Mouse (Mus musculus) heart, adult 2 months (tissue): ENCODE results near the gene Med8. TPM values are rescaled to one million over a fixed set of nuclear protein-coding genes. Genes with fewer than 3 reads are reported as not detected.
A peak's percentile ranks its signal among the peaks of the same experiment; 100 is the strongest.

ENCODE experiments used
- DNase-seq, 2 experiments: peaks; one replicate each; pipeline ENCODE4 v3.0.0; 2021
- H3K27ac ChIP-seq: fragments of 200-600 bp; 2 replicates; pipeline ENCODE4 v1.8.1; 2022
- H3K27me3 ChIP-seq: fragments of 200-500 bp; 2 replicates; pipeline ENCODE4 v1.6.1; 2012; ENCODE audit warnings: mild to moderate bottlenecking, low read length, inconsistent platforms, mixed read lengths; ENCODE audit not compliant: control insufficient read depth, insufficient read depth
- H3K36me3 ChIP-seq: fragments of 200-500 bp; 2 replicates; pipeline ENCODE4 v1.6.1; 2012; ENCODE audit warnings: low read length, inconsistent platforms; ENCODE audit not compliant: control insufficient read depth, insufficient read depth
- H3K4me1 ChIP-seq: fragments of 200-500 bp; 2 replicates; pipeline ENCODE4 v1.6.1; 2011; ENCODE audit warnings: low read length; ENCODE audit not compliant: control insufficient read depth, insufficient read depth
- H3K4me3 ChIP-seq: fragments of 200-600 bp; 2 replicates; pipeline ENCODE4 v1.8.1; 2022
- H3K79me2 ChIP-seq: fragments of 200-500 bp; replicated peaks from 2 replicates; pipeline ENCODE4 v1.6.1; 2012; ENCODE audit warnings: mild to moderate bottlenecking, inconsistent platforms, low read length, moderate library complexity, mixed read lengths; ENCODE audit not compliant: control insufficient read depth, insufficient read depth
- H3K9ac ChIP-seq: fragments of 200-500 bp; 2 replicates; pipeline ENCODE4 v1.6.1; 2012; ENCODE audit warnings: low read depth, mild to moderate bottlenecking, control low read depth, inconsistent platforms, low read length, mixed read lengths
- CTCF ChIP-seq: fragments of 200-600 bp; IDR thresholded peaks from 2 replicates; pipeline ENCODE4 v1.8.1; 2022; ENCODE audit warnings: antibody characterized with exemption, mild to moderate bottlenecking, moderate library complexity
- EP300 ChIP-seq: fragments of 200-500 bp; IDR thresholded peaks from 2 replicates; pipeline ENCODE4 v1.6.1; 2011; ENCODE audit warnings: low read depth, low read length, control low read depth; ENCODE audit not compliant: insufficient read depth
- POLR2A ChIP-seq: fragments of 200-500 bp; IDR thresholded peaks from 2 replicates; pipeline ENCODE4 v1.6.1; 2011; ENCODE audit warnings: mild to moderate bottlenecking, low read depth, low read length, control low read depth; ENCODE audit not compliant: insufficient read depth
- WGBS: fragments of 180-500 bp; shearing (Covaris S2); methylation state at CpG from one replicate; pipeline ENCODE4 v1.1.7; 2018; 5-methylcytosine and 5-hydroxymethylcytosine counted together
- intact Hi-C: fragments of 180-260 bp; cut with DNase I; formaldehyde crosslinking; loops from one replicate; pipeline ENCODE4 v1.15.1; 2025
- polyA plus RNA-seq: library from polyadenylated mRNA; depleted of rRNA; stranded (reverse); fragments of >200 nt; gene quantifications from 2 replicates; pipeline ENCODE4 v1.2.3, GENCODE M21; 2012
- total RNA-seq, 2 experiments: library from RNA; stranded (reverse); gene quantifications; 2 replicates each; pipeline ENCODE4 v1.2.3; 2021

The Med8 gene
- total and polyA plus RNA-seq, 3 experiments = 19.0 to 42.5 (median 41.0) TPM

- no peaks in the 10 kb centered on the region; the same call in 1 of the 2 replicates for H3K36me3 ChIP-seq
- H3K27ac ChIP-seq = peak overlapping the region; percentile 97
- TF ChIP-seq EP300 (no peak), POLR2A (no peak), CTCF (no peak)
- H3K9ac ChIP-seq = peak overlapping the region; percentile 70
- peak overlapping the region; percentile 65 for H3K4me3 ChIP-seq
- H3K79me2 ChIP-seq = no peaks in the 10 kb centered on the region; the same call in 1 of the 2 replicates
- no peak for DNase-seq
- peaks cover 6% of the 10 kb centered on the region for H3K4me1 ChIP-seq
- intact Hi-C loops = loop anchor here (5.0 kb wide), 2 partner anchors 60 to 90 kb away; no protein-coding TSS in a partner anchor
- H3K27me3 ChIP-seq = no peaks in the 10 kb centered on the region
- WGBS = 5% methylated on average over 5 of the region's 5 CpGs
Observed at GRCm38 (mm10) chr4:118427415-118427767, 18.3 kb downstream of the Med8 start.

GRCm38 (mm10) chr4:118427768-118428451, 18.8 kb downstream of the Med8 start, which contains the start of gene Elovl1:
Gene Elovl1, plus strand, starts transcription at chr4:118428093.
- peak; percentile 92 to 96 for DNase-seq
- intact Hi-C loops = loop anchor here (1.0 to 5.0 kb wide), 3 partner anchors 19 to 89 kb away; partner anchors contain the start of genes Med8 and Szt2
- no peaks in the 10 kb centered on the region for H3K36me3 ChIP-seq
- peak within 1 kb of the TSS; percentile 97 for H3K27ac ChIP-seq
- H3K27me3 ChIP-seq = no peaks in the 10 kb centered on the region
- H3K79me2 ChIP-seq = no peaks in the 10 kb centered on the region; the same call in 1 of the 2 replicates
- 0 out of 2 replicates have a peak, but pooled peaks have one; percentile 12 for TF ChIP-seq EP300
- TF ChIP-seq CTCF = peak; percentile 64
- TF ChIP-seq POLR2A = peak; percentile 84
- H3K4me1 ChIP-seq = peaks cover 6% of the 10 kb centered on the region
- peak within 1 kb of the TSS; percentile 93 for H3K9ac ChIP-seq
- WGBS = under 1% methylated on average over 29 of the region's 31 CpGs
- H3K4me3 ChIP-seq = peak within 1 kb of the TSS; percentile 65

- H3K9ac ChIP-seq = peak overlapping the region; percentile 93
- no peak for TF ChIP-seq POLR2A
- TF ChIP-seq CTCF = no peak
- TF ChIP-seq EP300 = 0 out of 2 replicates have a peak, but pooled peaks have one; percentile 3
- 32% methylated on average over 15 of the region's 15 CpGs for WGBS
- DNase-seq = peak; percentile 50 to 58
- peak overlapping the region; percentile 65 for H3K4me3 ChIP-seq
- H3K27ac ChIP-seq = peak overlapping the region; percentile 97
- intact Hi-C loops = loop anchor here (1.0 to 5.0 kb wide), 3 partner anchors 19 to 89 kb away; partner anchors contain the start of genes Med8 and Szt2
- H3K4me1 ChIP-seq = peaks cover 6% of the 10 kb centered on the region
- H3K36me3 ChIP-seq = no peaks in the 10 kb centered on the region
- H3K79me2 ChIP-seq = no peaks in the 10 kb centered on the region; the same call in 1 of the 2 replicates
- no peaks in the 10 kb centered on the region for H3K27me3 ChIP-seq
Observed at GRCm38 (mm10) chr4:118428531-118429214, 19.5 kb downstream of the Med8 start.

DNA sequence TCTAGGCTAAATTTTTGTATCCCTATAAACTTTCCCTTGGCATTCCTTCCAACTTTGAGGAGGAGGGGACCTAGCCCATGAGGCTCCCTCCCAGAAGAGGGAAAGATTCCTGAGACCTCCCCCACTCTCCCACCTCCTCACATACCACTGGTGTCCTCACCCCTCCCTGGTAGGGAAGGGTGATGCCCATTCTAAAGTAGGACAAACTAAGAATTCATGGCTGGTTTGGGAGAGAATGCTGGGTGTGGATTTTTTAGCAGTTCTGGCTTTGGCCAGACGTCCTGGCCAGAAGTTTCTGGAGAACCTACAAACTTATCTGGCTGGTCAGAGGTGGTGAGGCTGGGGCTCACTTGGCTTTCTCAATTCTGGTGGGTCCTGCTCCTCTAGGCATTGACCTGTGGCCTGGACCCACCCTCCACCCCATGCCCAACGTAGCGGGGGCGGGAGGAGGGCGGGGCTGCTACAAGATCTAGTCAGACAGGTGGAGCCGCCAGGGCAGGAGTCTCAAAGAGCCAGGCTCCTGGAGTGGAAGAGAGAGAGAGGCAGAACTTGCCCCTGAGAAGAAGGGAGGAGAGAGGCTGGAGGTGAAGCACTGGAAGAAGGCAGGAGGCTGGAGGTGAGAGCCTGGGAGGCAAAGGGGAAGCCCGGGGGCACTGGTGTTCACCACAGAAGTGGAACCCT, 20.2 kb downstream of the Med8 start:
- H3K27ac ChIP-seq = peak overlapping the region; percentile 97
- H3K4me1 ChIP-seq = peaks cover 6% of the 10 kb centered on the region
- 54% methylated on average over 7 of the region's 7 CpGs for WGBS
- no peak for DNase-seq
- no peak overlapping the region for H3K9ac ChIP-seq
- H3K4me3 ChIP-seq = peak overlapping the region; percentile 65
- H3K79me2 ChIP-seq = no peaks in the 10 kb centered on the region; the same call in 1 of the 2 replicates
- intact Hi-C loops = loop anchor here (5.0 kb wide), 2 partner anchors 58 to 88 kb away; no protein-coding TSS in a partner anchor
- no peaks in the 10 kb centered on the region for H3K27me3 ChIP-seq
- no peak for TF ChIP-seq EP300
- H3K36me3 ChIP-seq = no peaks in the 10 kb centered on the region

DNA sequence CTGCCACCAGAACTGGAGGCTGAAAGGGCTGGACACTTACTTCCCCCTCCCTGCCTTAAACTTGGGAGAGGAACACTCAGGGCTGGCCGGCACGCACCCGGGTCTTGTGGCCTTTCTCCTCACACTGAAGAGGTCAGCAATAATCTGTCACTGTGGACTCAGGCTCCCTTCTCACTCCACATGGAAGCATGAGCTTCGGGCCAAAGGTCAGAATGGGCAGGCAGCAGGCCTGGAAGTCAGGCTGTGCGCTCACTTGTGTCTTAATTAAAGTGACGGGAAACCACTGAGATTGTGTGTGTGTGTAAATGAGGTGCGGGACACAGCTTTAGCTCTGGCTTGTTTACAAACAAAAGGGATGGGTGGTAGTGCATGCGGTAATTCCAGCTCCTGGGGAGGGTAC, 23.2 kb downstream of the Med8 start:
- Histone ChIP-seq H3K4me1 (peaks cover 5% of the 10 kb centered on the region), H3K4me3 (no peak overlapping the region), H3K79me2 (no peaks in the 10 kb centered on the region; the same call in 1 of the 2 replicates), H3K9ac (no peak overlapping the region), H3K36me3 (no peaks in the 10 kb centered on the region), H3K27me3 (no peaks in the 10 kb centered on the region), H3K27ac (no peak overlapping the region)
- intact Hi-C loops = no loop called here
- DNase-seq = no peak
- whole genome bisulfite sequencing = 81% methylated on average over 8 of the region's 8 CpGs
- TF ChIP-seq POLR2A (no peak), EP300 (no peak), CTCF (no peak)
